Mouse (Mus musculus): Measurements from ENCODE around the gene Gm45062. TPM values are rescaled to one million over a fixed set of nuclear protein-coding genes. Genes with fewer than 3 reads are reported as not detected.

Gene Gm45062
- polyA plus RNA-seq, 1 experiment: not detected

DNA sequence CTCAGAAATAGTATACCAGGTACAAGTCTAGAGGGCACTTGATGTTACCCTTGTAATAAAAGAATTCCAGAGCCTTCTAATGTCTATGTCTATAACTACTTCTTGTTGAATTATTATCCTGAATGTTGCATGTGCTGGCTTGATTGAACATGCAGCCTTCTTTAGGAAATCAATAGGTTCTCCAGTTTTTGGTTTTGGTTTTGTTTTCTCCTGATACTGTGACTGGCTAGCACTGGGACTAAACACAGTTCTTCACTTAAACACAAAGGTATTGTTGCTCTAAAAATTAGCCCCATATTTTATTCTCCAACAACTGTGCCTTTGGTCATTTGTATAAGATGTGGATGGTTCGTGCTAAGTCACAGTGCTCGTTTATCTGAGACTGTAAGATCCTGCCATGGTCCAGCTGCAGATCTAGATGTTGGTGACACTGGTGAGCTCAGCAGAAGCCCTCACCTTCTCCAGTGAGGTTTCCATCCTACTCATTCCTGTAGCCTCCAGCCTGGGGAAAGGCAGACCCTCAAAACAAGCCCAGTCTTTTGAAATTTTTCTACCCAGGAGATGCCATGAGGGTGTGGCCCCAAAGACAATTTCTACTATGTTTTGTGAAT, 89.9 kb downstream of the Gm45062 start:
- no peaks in the 10 kb centered on the region for H3K27me3 ChIP-seq (ENCODE audit: control insufficient read depth, insufficient read depth, low read length)
- TF ChIP-seq POLR2A (IDR thresholded peaks at IDR 0.05; ENCODE audit: low read depth, low read length) (no peak), CTCF (IDR thresholded peaks at IDR 0.05; ENCODE audit: extremely low read depth, insufficient read depth, insufficient read length, insufficient replicate concordance) (no peak)
- peaks cover 6% of the 10 kb centered on the region for H3K4me1 ChIP-seq (ENCODE audit: control insufficient read depth, insufficient read depth, insufficient read length)
- H3K27ac ChIP-seq (ENCODE audit: insufficient read depth, low read length): no peak overlapping the region
- no peaks in the 10 kb centered on the region for H3K36me3 ChIP-seq (ENCODE audit: control insufficient read depth, insufficient read depth, low read length)
- 78% methylated on average over 2 of the region's 2 CpGs for WGBS
- H3K4me3 ChIP-seq (ENCODE audit: extremely low read depth, insufficient read depth, insufficient read length): no peak overlapping the region
- DNase-seq (ENCODE audit: low read depth in 1 of 2, low spot score in 2 of 2): no peak

DNA sequence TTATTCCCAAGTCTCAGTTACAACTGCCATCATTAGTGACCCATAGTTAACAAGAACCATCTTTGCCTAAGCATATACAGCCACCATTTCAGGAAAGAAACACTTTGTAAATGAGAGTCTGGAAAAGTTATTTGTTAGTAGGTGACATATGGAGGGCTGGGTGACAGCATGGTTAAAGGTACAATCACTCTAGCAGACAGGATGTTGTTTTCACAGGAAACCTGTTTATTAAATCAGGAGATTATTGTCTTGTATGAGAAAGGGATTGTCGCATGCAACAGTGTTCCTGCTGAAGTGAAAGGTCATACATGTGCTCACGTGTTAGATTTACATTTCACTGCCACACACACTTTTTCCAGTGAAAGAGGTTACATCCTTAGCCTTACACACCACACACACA, 92.3 kb downstream of the Gm45062 start:
- 92% methylated on average over 2 of the region's 2 CpGs for WGBS
- DNase-seq (ENCODE audit: low read depth in 1 of 2, low spot score in 2 of 2): no peak

GRCm38 (mm10) chr6:8352533-8353168, 93.4 kb downstream of the Gm45062 start:
- DNase-seq (ENCODE audit: low read depth in 1 of 2, low spot score in 2 of 2): no peak
- no peak overlapping the region for H3K4me3 ChIP-seq (ENCODE audit: extremely low read depth, insufficient read depth, insufficient read length)
- no peak for TF ChIP-seq CTCF (IDR thresholded peaks at IDR 0.05; ENCODE audit: extremely low read depth, insufficient read depth, insufficient read length, insufficient replicate concordance)
- no peak for TF ChIP-seq POLR2A (IDR thresholded peaks at IDR 0.05; ENCODE audit: low read depth, low read length)
- peaks cover 6% of the 10 kb centered on the region for H3K4me1 ChIP-seq (ENCODE audit: control insufficient read depth, insufficient read depth, insufficient read length)
- H3K27ac ChIP-seq (ENCODE audit: insufficient read depth, low read length): no peak overlapping the region
- H3K36me3 ChIP-seq (ENCODE audit: control insufficient read depth, insufficient read depth, low read length): no peaks in the 10 kb centered on the region
- H3K27me3 ChIP-seq (ENCODE audit: control insufficient read depth, insufficient read depth, low read length): no peaks in the 10 kb centered on the region
- WGBS: 65% methylated on average over 12 of the region's 12 CpGs

More for the DNA sequence above, 92.3 kb downstream of the Gm45062 start:
- H3K36me3 ChIP-seq (ENCODE audit: control insufficient read depth, insufficient read depth, low read length): no peaks in the 10 kb centered on the region
- no peak overlapping the region for H3K27ac ChIP-seq (ENCODE audit: insufficient read depth, low read length)
- no peak for TF ChIP-seq POLR2A (IDR thresholded peaks at IDR 0.05; ENCODE audit: low read depth, low read length)
- no peak for TF ChIP-seq CTCF (IDR thresholded peaks at IDR 0.05; ENCODE audit: extremely low read depth, insufficient read depth, insufficient read length, insufficient replicate concordance)
- H3K4me1 ChIP-seq (ENCODE audit: control insufficient read depth, insufficient read depth, insufficient read length): peaks cover 6% of the 10 kb centered on the region
- H3K27me3 ChIP-seq (ENCODE audit: control insufficient read depth, insufficient read depth, low read length): no peaks in the 10 kb centered on the region
- no peak overlapping the region for H3K4me3 ChIP-seq (ENCODE audit: extremely low read depth, insufficient read depth, insufficient read length)

DNA sequence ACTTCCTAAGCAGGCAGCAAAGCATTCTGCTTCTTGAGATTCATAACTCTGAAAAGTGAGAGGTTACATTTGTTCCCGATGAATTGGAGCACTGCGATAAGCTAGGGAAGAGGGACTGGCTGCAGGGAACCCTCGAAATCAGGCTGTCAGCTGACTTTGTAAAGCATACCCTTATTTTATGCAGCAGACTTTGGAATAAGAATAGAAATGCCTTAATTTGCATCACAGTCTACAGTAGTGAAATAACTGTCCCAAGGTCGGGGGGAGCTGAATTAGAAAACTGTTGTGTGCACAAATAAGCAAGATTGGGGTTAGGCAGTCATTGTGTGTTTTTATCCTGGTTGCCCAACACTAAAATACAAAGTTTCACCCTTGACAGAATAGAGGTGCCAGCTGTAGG, 94.2 kb downstream of the Gm45062 start:
- H3K4me1 ChIP-seq (ENCODE audit: control insufficient read depth, insufficient read depth, insufficient read length): peaks cover 6% of the 10 kb centered on the region
- no peak overlapping the region for H3K27ac ChIP-seq (ENCODE audit: insufficient read depth, low read length)
- TF ChIP-seq CTCF (IDR thresholded peaks at IDR 0.05; ENCODE audit: extremely low read depth, insufficient read depth, insufficient read length, insufficient replicate concordance): no peak
- TF ChIP-seq POLR2A (IDR thresholded peaks at IDR 0.05; ENCODE audit: low read depth, low read length): no peak
- 85% methylated on average over 4 of the region's 4 CpGs for WGBS
- DNase-seq (ENCODE audit: low read depth in 1 of 2, low spot score in 2 of 2): no peak
- H3K4me3 ChIP-seq (ENCODE audit: extremely low read depth, insufficient read depth, insufficient read length): no peak overlapping the region
- no peaks in the 10 kb centered on the region for H3K36me3 ChIP-seq (ENCODE audit: control insufficient read depth, insufficient read depth, low read length)
- H3K27me3 ChIP-seq (ENCODE audit: control insufficient read depth, insufficient read depth, low read length): no peaks in the 10 kb centered on the region

DNA sequence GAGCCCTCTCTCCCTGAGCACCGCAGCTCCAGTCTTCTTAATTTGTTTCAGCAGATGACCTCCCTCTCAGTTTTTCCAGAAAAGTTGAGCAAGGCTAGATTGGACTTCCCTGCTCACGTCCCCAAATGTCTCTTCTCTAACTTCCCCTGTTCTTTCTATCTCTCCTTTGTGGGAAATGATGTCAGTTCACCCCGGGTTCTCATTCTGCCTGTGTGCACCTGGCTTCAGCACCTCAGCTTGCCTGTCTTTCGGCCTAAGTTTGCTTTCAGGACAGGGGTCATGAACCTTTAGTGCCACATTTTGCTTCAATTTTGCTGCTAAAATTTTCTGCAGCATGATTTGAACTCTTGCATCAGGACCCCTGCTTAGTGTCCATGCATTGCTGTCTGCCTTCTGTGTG, 95.6 kb downstream of the Gm45062 start:
- H3K36me3 ChIP-seq (ENCODE audit: control insufficient read depth, insufficient read depth, low read length): no peaks in the 10 kb centered on the region
- DNase-seq (ENCODE audit: low read depth in 1 of 2, low spot score in 2 of 2): no peak
- 81% methylated on average over 4 of the region's 4 CpGs for WGBS
- no peak overlapping the region for H3K27ac ChIP-seq (ENCODE audit: insufficient read depth, low read length)
- H3K4me1 ChIP-seq (ENCODE audit: control insufficient read depth, insufficient read depth, insufficient read length): peaks cover 4% of the 10 kb centered on the region
- no peaks in the 10 kb centered on the region for H3K27me3 ChIP-seq (ENCODE audit: control insufficient read depth, insufficient read depth, low read length)
- TF ChIP-seq CTCF (IDR thresholded peaks at IDR 0.05; ENCODE audit: extremely low read depth, insufficient read depth, insufficient read length, insufficient replicate concordance) (no peak), POLR2A (IDR thresholded peaks at IDR 0.05; ENCODE audit: low read depth, low read length) (no peak)
- H3K4me3 ChIP-seq (ENCODE audit: extremely low read depth, insufficient read depth, insufficient read length): no peak overlapping the region

DNA sequence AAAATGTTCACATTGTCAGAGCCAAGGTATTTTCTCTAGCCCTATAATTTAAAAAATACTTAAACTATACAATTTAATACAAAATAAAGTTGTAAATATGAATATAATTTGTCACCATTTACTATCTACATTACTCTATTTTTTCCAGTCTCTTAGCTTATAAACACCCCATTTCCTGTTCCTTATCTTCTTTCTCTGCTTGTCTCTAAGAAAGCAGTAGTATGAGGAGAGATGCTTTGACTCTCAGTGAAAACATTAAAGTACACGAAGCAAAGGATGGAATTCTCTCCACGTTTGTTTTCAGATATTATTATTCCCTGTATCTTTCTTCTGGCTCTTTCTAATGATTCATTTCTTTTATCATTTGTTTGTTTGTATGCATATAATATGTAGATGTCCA, 99.0 kb downstream of the Gm45062 start:
- DNase-seq (ENCODE audit: low read depth in 1 of 2, low spot score in 2 of 2): no peak
- H3K4me1 ChIP-seq (ENCODE audit: control insufficient read depth, insufficient read depth, insufficient read length): no peaks in the 10 kb centered on the region; the same call in 1 of the 2 replicates
- TF ChIP-seq POLR2A (IDR thresholded peaks at IDR 0.05; ENCODE audit: low read depth, low read length): no peak
- TF ChIP-seq CTCF (IDR thresholded peaks at IDR 0.05; ENCODE audit: extremely low read depth, insufficient read depth, insufficient read length, insufficient replicate concordance): no peak
- H3K36me3 ChIP-seq (ENCODE audit: control insufficient read depth, insufficient read depth, low read length): no peaks in the 10 kb centered on the region
- no peak overlapping the region for H3K27ac ChIP-seq (ENCODE audit: insufficient read depth, low read length)
- H3K4me3 ChIP-seq (ENCODE audit: extremely low read depth, insufficient read depth, insufficient read length): no peak overlapping the region
- no peaks in the 10 kb centered on the region for H3K27me3 ChIP-seq (ENCODE audit: control insufficient read depth, insufficient read depth, low read length)
- 63% methylated on average over 2 of the region's 2 CpGs for WGBS

DNA sequence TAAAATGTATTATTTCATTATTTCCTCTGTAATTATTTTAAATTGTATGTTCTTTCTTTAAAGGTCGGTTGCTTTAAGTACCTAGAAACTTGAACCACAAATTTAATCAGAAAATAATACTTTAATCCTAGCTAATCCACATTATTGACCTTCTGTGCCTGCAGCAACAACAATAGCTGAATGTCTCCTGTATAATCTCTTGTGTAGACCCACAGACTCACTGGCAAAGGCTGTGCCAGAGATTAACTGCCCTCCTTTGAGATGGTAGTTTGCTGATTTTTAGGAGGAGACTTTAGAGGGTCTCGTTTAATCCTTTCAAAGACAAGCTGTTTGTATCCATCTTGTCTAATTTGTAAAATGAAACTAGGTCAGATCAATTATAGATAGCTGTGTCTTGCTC, 99.5 kb downstream of the Gm45062 start:
- WGBS: 89% methylated on average over 2 of the region's 2 CpGs
- Histone ChIP-seq H3K4me3 (ENCODE audit: extremely low read depth, insufficient read depth, insufficient read length) (no peak overlapping the region), H3K4me1 (ENCODE audit: control insufficient read depth, insufficient read depth, insufficient read length) (no peaks in the 10 kb centered on the region), H3K36me3 (ENCODE audit: control insufficient read depth, insufficient read depth, low read length) (no peaks in the 10 kb centered on the region), H3K27me3 (ENCODE audit: control insufficient read depth, insufficient read depth, low read length) (no peaks in the 10 kb centered on the region), H3K27ac (ENCODE audit: insufficient read depth, low read length) (no peak overlapping the region)
- no peak for DNase-seq (ENCODE audit: low read depth in 1 of 2, low spot score in 2 of 2)
- TF ChIP-seq CTCF (IDR thresholded peaks at IDR 0.05; ENCODE audit: extremely low read depth, insufficient read depth, insufficient read length, insufficient replicate concordance) (no peak), POLR2A (IDR thresholded peaks at IDR 0.05; ENCODE audit: low read depth, low read length) (no peak)

Data from spleen, adult 2 months (tissue).